Mouse (Mus musculus) bone marrow, adult 2 months (tissue): ENCODE measurements at regions not wholly inside any gene's neighbourhood (a gene's known extent, or its start where the extent isn't known, plus 50 kb on each side); places are given as distances from the start of the nearest gene placed in this dataset.

Experiments
- H3K27ac ChIP-seq: fragments of 200-500 bp; 2 replicates; pipeline ENCODE4 v1.5.1; 2012; ENCODE audit warnings: low read depth, mild to moderate bottlenecking, control low read depth, inconsistent platforms, low read length; ENCODE audit not compliant: control insufficient read depth, poor library complexity, insufficient read depth
- H3K4me1 ChIP-seq: fragments of 200-500 bp; 2 replicates; pipeline ENCODE4 v1.6.1; 2011; ENCODE audit warnings: low read length; ENCODE audit not compliant: control insufficient read depth, insufficient read depth
- H3K4me3 ChIP-seq: fragments of 200-500 bp; replicated peaks from 2 replicates; pipeline ENCODE3; 2011; ENCODE audit warnings: mild to moderate bottlenecking, low read depth, low read length, control low read depth; ENCODE audit not compliant: control insufficient read depth
- CTCF ChIP-seq: fragments of 200-500 bp; IDR thresholded peaks from 2 replicates; pipeline ENCODE4 v1.5.1; 2011; ENCODE audit warnings: low read length, control low read depth; ENCODE audit not compliant: control insufficient read depth, insufficient read depth
- POLR2A ChIP-seq: fragments of 200-500 bp; IDR thresholded peaks from 2 replicates; pipeline ENCODE4 v1.6.1; 2011; ENCODE audit warnings: low read depth, mild to moderate bottlenecking, control low read depth, low read length, borderline replicate concordance; ENCODE audit not compliant: control insufficient read depth
- WGBS: fragments of 180-500 bp; shearing (Covaris S2); methylation state at CpG from one replicate; pipeline ENCODE4 v1.1.7; 2018; 5-methylcytosine and 5-hydroxymethylcytosine counted together

DNA sequence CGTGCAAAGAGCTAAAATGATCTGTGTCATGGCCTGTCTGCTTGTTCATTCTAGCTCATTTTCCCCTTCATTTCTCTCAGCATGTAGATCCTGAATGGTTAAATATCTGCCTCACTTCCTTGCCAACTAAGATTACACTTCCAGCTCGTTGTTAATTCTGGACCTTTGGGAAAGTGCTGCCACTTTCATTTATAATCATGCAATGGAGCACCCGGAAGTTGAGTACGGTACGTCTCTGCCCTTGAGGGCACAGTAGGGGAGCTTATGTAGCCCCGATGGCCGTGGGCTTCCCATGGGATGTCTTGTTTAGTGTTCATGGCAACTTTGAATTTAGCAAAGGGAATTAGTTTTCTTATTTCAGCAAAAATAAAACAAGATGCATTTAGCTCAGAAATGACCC is 334.4 kb downstream of the Kcnrg start:
- 86% methylated on average over 7 of the region's 7 CpGs for WGBS
- Histone ChIP-seq H3K27ac (no peak overlapping the region), H3K4me3 (no peak overlapping the region), H3K4me1 (no peaks in the 10 kb centered on the region)
- no peak for TF ChIP-seq CTCF
- no peak for TF ChIP-seq POLR2A

- TF ChIP-seq POLR2A: no peak
- no peak for TF ChIP-seq CTCF
- no peak overlapping the region for H3K4me3 ChIP-seq
- H3K27ac ChIP-seq: no peak overlapping the region
- 73% methylated on average over 5 of the region's 5 CpGs for WGBS
- no peaks in the 10 kb centered on the region for H3K4me1 ChIP-seq
Observed at GRCm38 (mm10) chr14:61945659-61946058, 338.4 kb downstream of the Kcnrg start.

DNA sequence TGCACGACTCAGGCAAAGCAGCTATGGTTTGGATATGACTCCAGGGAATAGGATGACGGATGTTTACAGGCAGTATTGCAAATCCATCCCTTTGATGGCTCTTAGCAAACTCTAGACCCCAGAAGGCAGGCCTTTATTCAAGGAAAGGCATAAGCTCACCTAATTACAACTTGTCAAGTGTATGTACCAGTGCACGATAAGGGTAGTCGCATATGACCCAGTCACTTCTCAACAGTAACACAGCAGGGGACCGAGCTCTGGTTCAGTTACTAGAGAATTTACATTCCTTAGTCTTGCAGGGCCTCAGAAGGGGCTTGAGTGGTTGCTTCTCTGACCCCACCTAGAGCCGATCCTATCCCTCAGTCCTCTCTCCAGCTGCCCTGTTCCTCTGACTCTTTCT is 342.2 kb downstream of the Kcnrg start:
- Histone ChIP-seq H3K4me1 (no peaks in the 10 kb centered on the region), H3K4me3 (no peak overlapping the region), H3K27ac (no peak overlapping the region)
- WGBS: 80% methylated on average over 6 of the region's 6 CpGs
- TF ChIP-seq CTCF: no peak
- TF ChIP-seq POLR2A: no peak

GRCm38 (mm10) chr14:61950004-61950403 is 342.4 kb upstream of the Rnaseh2b start:
- Histone ChIP-seq H3K27ac (no peak overlapping the region), H3K4me1 (no peaks in the 10 kb centered on the region), H3K4me3 (no peak overlapping the region)
- no peak for TF ChIP-seq CTCF
- no peak for TF ChIP-seq POLR2A
- 11% methylated on average over 3 of the region's 3 CpGs for WGBS

DNA sequence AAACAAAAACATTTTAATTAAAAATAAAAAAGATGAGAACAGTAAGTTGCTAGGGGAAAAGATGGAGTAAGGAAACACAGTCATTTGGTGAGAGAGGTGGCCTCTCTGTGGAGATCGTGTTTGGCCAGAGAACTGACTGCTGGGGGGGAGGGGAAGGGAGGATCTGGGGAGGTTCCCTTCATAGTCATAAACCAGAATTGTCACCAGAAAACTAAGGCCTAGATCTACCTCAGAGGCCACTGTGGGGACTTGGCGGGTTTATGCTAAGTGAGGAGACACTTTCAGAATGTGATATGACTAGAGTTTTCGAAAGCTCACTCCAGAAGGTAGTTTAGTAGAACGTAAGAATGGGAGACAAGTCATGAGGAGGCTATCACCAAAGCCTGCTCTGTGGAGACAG is 339.4 kb upstream of the Rnaseh2b start:
- no peak overlapping the region for H3K4me3 ChIP-seq
- no peak overlapping the region for H3K27ac ChIP-seq
- 75% methylated on average over 4 of the region's 4 CpGs for WGBS
- TF ChIP-seq POLR2A (no peak), CTCF (no peak)
- no peaks in the 10 kb centered on the region for H3K4me1 ChIP-seq

GRCm38 (mm10) chr14:61955416-61955815 is 337.0 kb upstream of the Rnaseh2b start:
- no peak for TF ChIP-seq CTCF
- TF ChIP-seq POLR2A: no peak

DNA sequence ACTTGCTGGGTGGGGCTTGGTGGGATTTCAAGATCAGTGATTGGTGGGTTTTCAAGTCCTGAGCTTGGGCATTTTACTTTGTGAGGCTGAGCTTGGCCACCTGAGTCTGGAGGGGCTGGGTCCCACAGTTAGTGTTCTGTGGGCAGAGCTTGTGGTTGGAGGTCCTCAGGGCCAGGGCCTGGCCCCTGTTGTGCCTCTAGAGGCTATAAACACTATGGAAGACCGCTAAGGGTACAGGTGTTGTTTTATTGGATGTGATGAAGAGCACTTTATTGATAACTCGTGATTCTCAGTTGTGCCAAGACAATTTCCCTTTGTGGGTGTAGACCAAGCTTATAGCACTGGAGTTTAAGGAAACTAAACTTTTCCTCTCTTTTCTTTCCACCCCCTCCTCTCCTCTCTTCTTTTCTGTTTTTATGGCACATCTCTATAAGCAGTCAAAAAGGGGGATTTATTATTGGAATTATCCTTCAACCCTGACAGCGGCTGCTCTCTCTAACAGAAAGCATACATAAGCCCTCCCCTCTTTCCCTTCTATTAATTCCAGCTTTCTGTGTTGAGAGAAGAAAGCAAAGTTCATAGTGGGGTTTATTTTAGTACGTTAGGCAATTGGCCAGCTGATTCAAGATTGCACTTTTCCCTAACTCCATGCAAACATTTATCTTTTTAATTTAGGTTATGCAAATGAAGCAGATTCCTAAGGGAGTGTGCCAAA is 332.0 kb upstream of the Rnaseh2b start:
- TF ChIP-seq POLR2A (no peak), CTCF (no peak)
- WGBS: 78% methylated on average over 4 of the region's 4 CpGs
- no peak overlapping the region for H3K27ac ChIP-seq
- H3K4me1 ChIP-seq: no peaks in the 10 kb centered on the region
- no peak overlapping the region for H3K4me3 ChIP-seq

More at GRCm38 (mm10) chr14:61955416-61955815, 337.0 kb upstream of the Rnaseh2b start:
- H3K4me1 ChIP-seq: no peaks in the 10 kb centered on the region
- H3K4me3 ChIP-seq: no peak overlapping the region
- no peak overlapping the region for H3K27ac ChIP-seq

DNA sequence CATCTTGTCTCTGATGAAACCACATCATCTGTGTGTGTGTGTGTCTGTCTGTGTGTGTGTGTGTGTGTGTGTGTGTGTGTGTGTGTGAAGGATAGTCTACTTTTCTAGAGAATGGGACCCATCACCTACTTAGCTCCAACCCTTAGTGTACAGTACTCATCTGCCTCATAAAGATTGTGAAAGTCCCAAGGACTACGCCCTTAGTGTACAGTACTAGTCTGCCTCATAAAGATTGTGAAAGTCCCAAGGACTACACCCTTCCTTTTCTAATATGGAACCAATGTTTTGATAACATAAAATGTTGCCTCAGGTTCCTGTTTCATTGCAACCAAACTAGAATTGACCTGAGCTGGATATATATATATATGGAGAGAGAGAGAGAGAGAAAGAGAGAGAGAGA is 323.9 kb upstream of the Rnaseh2b start:
- peak overlapping the region; percentile 68; the same call in 1 of the 2 replicates for H3K27ac ChIP-seq
- H3K4me3 ChIP-seq: no peak overlapping the region
- 36% methylated on average over 1 of the region's 1 CpGs for WGBS
- peaks cover 3% of the 10 kb centered on the region for H3K4me1 ChIP-seq
- TF ChIP-seq CTCF (no peak), POLR2A (no peak)

GRCm38 (mm10) chr14:61968957-61969535 is 323.3 kb upstream of the Rnaseh2b start:
- H3K4me3 ChIP-seq: no peak overlapping the region
- peaks cover 3% of the 10 kb centered on the region for H3K4me1 ChIP-seq
- WGBS: 78% methylated on average over 5 of the region's 5 CpGs
- TF ChIP-seq CTCF: no peak
- TF ChIP-seq POLR2A: no peak
- H3K27ac ChIP-seq: 0 out of 2 replicates have a peak overlapping the region, but pooled peaks have one; percentile 46
